Mouse (Mus musculus) naive thymus-derived CD4-positive, alpha-beta T cell, adult 2 months (primary cell): ENCODE results near the gene Gm28891.
"Not testable (repeated sequence)": the region's sequence is repeated elsewhere in the genome, so short reads cannot be mapped to it uniquely, and the experiment has no call there.

Source experiments
- DNase-seq: peaks from one replicate; pipeline ENCODE4 v3.0.0-alpha.2; 2011; ENCODE audit warnings: low read depth

Gm28891 gene

DNA sequence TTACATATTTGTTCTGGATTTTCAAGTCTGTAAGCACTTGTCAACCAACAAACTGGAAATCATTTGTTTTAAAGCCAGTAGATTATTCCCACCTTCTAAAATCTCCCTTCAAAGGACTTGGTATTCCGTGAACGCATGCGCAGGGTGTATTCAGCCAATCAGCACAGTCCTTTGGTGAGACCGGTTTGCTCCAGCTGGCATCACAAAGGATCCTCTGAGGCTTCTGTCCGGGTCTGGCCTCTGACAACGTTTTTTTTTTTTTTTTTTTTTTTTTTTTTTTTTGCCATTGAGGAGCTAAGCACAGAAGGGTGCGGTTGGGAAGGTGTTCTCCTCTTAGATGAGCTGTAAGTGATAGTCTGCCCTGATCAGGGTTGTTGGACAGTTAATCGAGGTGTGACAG is at the start of gene Gm28891:
Gm28891 (plus strand) TSS at position 301 of the 400 bp plus-strand sequence.
- DNase-seq: not testable (repeated sequence)
